Mouse (Mus musculus) heart, postnatal 0 days (tissue): ENCODE data around the gene Susd3.

ENCODE experiments used
- CTCF ChIP-seq: IDR thresholded peaks from 2 replicates; pipeline ENCODE4 v1.5.1; 2016; ENCODE audit warnings: antibody characterized with exemption, control low read depth, low read depth
- EP300 ChIP-seq: IDR thresholded peaks from 2 replicates; pipeline ENCODE4 v1.6.1; 2016; ENCODE audit warnings: antibody characterized with exemption, low read depth

- TF ChIP-seq EP300 (no peak), CTCF (no peak)
Measured at GRCm38 (mm10) chr13:49270500-49270899, 22.0 kb upstream of the Susd3 start.
